Mouse (Mus musculus) hindbrain, embryonic 16.5 days (tissue): ENCODE results near the gene Dpep1. TPM values are rescaled to one million over a fixed set of nuclear protein-coding genes. Genes with fewer than 3 reads are reported as not detected.

Source experiments
- polyA plus RNA-seq: library from polyadenylated mRNA; unstranded; fragments of >200 nt; fragmentation: Nextera tagmentation; extraction: Ambion mirVana; gene quantifications from 2 replicates; pipeline ENCODE4 v1.2.1, GENCODE M21; 2015

The Dpep1 gene
- polyA plus RNA-seq, 1 experiment from 2014 or later, result 0.68 TPM

Other genes starting within 250 kb of the Dpep1 start
- gene Ankrd11, start 144.0 kb upstream of the Dpep1 start, polyA plus RNA-seq, result 22.9 and 23.5 TPM in 2 replicates
- 44.6 and 46.5 TPM in 2 replicates for gene Spg7, start 123.3 kb upstream of the Dpep1 start, polyA plus RNA-seq
- gene Rpl13, start 83.9 kb upstream of the Dpep1 start, polyA plus RNA-seq, result 588 and 678 TPM in 2 replicates
- gene Cpne7, start 68.9 kb upstream of the Dpep1 start, polyA plus RNA-seq, result 5.9 and 8.6 TPM in 2 replicates
- 1.8 and 2.5 TPM in 2 replicates for gene Sult5a1, start 27.9 kb upstream of the Dpep1 start, polyA plus RNA-seq
- 221 and 224 TPM in 2 replicates for gene Chmp1a, start 26.5 kb downstream of the Dpep1 start, polyA plus RNA-seq
- 7.0 and 7.1 TPM in 2 replicates for gene Spata33, start 26.6 kb downstream of the Dpep1 start, polyA plus RNA-seq
- gene Cdk10, start 38.6 kb downstream of the Dpep1 start, polyA plus RNA-seq, result 47.2 and 53.3 TPM in 2 replicates
- gene Spata2l, start 50.0 kb downstream of the Dpep1 start, polyA plus RNA-seq, result 13.0 and 13.8 TPM in 2 replicates
- 22.4 and 25.2 TPM in 2 replicates for gene Zfp276, start 68.0 kb downstream of the Dpep1 start, polyA plus RNA-seq
- 61.4 and 63.2 TPM in 2 replicates for gene Vps9d1, start 68.1 kb downstream of the Dpep1 start, polyA plus RNA-seq
- 5.7 and 7.8 TPM in 2 replicates for gene Fanca, start 132.3 kb downstream of the Dpep1 start, polyA plus RNA-seq
- gene Spire2, start 146.5 kb downstream of the Dpep1 start, polyA plus RNA-seq, result 27.3 and 38.5 TPM in 2 replicates
- 396 and 405 TPM in 2 replicates for gene Tcf25, start 187.5 kb downstream of the Dpep1 start, polyA plus RNA-seq
- 0.05 and 0.10 TPM in 2 replicates for gene Mc1r, start 220.9 kb downstream of the Dpep1 start, polyA plus RNA-seq
- 1,869 and 1,947 TPM in 2 replicates for gene Tubb3, start 225.2 kb downstream of the Dpep1 start, polyA plus RNA-seq
- gene Def8, start 237.3 kb downstream of the Dpep1 start, polyA plus RNA-seq, result 50.5 and 53.5 TPM in 2 replicates